Mouse (Mus musculus): ENCODE measurements around the gene Ank. TPM values are rescaled to one million over a fixed set of nuclear protein-coding genes. Genes with fewer than 3 reads are reported as not detected.

The Ank gene
- total and polyA plus RNA-seq, 3 experiments, result 0.04 to 0.15 TPM; not detected in 1

GRCm38 (mm10) chr15:27500390-27500789 is 33.9 kb downstream of the Ank start:
- no peaks in the 10 kb centered on the region for H3K4me1 ChIP-seq (ENCODE audit: control insufficient read depth in 1 of 2, insufficient read depth in 2 of 2, low read length in 2 of 2)
- no peaks in the 10 kb centered on the region for H3K79me2 ChIP-seq (ENCODE audit: control insufficient read depth, insufficient read depth, low read length, poor library complexity)
- no peak overlapping the region for H3K9ac ChIP-seq (ENCODE audit: control insufficient read depth, low read depth, low read length, poor library complexity, severe bottlenecking)
- no peaks in the 10 kb centered on the region for H3K36me3 ChIP-seq (ENCODE audit: control insufficient read depth in 1 of 2, insufficient read depth in 2 of 2, low read length in 2 of 2)
- no peaks in the 10 kb centered on the region; the same call in 1 of the 2 replicates for H3K9me3 ChIP-seq (replicated peaks; ENCODE audit: insufficient read depth, low read length)
- no peak overlapping the region for H3K4me3 ChIP-seq (ENCODE audit: control insufficient read depth in 1 of 2, insufficient read depth in 1 of 2, low read depth in 2 of 2, low read length in 2 of 2)
- DNase-seq (ENCODE audit: low read depth, low spot score), result no peak
- H3K27me3 ChIP-seq (ENCODE audit: control insufficient read depth in 1 of 2, insufficient read depth in 2 of 2, low read length in 2 of 2), result no peaks in the 10 kb centered on the region
- TF ChIP-seq EP300 (IDR thresholded peaks at IDR 0.05; ENCODE audit: low read depth in 1 of 2, low read length in 2 of 2) (no peak), MYB (IDR thresholded peaks at IDR 0.05; ENCODE audit: low read depth, low read length) (no peak), GABPA (IDR thresholded peaks at IDR 0.05; ENCODE audit: low read depth, low read length) (no peak), MAZ (IDR thresholded peaks at IDR 0.05; ENCODE audit: low read depth, low read length) (no peak), E2F4 (IDR thresholded peaks at IDR 0.05; ENCODE audit: borderline replicate concordance, low read depth, low read length) (no peak), MEF2A (IDR thresholded peaks at IDR 0.05; ENCODE audit: extremely low read depth, insufficient replicate concordance, low read depth, low read length, poor library complexity, severe bottlenecking) (no peak), HCFC1 (IDR thresholded peaks at IDR 0.05; ENCODE audit: low read depth, low read length) (no peak), MYC (IDR thresholded peaks at IDR 0.05; ENCODE audit: low read depth, low read length) (no peak), MAX (IDR thresholded peaks at IDR 0.05; ENCODE audit: low read length) (no peak), POLR2AphosphoS5 (IDR thresholded peaks at IDR 0.05; ENCODE audit: borderline replicate concordance, low read depth, low read length) (no peak), ZMIZ1 (IDR thresholded peaks at IDR 0.05; ENCODE audit: low read depth, low read length) (no peak), TCF12 (IDR thresholded peaks at IDR 0.05; ENCODE audit: low read depth, low read length) (no peak), CTCF (IDR thresholded peaks at IDR 0.05 in 2 of 3, conservative IDR thresholded peaks at IDR 0.05 in 1 of 3; ENCODE audit: control insufficient read depth in 1 of 3, insufficient read depth in 1 of 3, low read depth in 2 of 3, low read length in 3 of 3, poor library complexity in 1 of 3, severe bottlenecking in 1 of 3) (no peak), UBTF (IDR thresholded peaks at IDR 0.05; ENCODE audit: borderline replicate concordance, insufficient read depth, low read depth, low read length) (no peak), SIN3A (IDR thresholded peaks at IDR 0.05; ENCODE audit: low read length) (no peak), MXI1 (IDR thresholded peaks at IDR 0.05; ENCODE audit: low read depth, low read length) (no peak), CHD1 (IDR thresholded peaks at IDR 0.05; ENCODE audit: low read depth, low read length) (no peak), ELF1 (IDR thresholded peaks at IDR 0.05; ENCODE audit: low read depth, low read length) (no peak), BHLHE40 (IDR thresholded peaks at IDR 0.05; ENCODE audit: borderline replicate concordance, low read depth, low read length) (no peak)
- no peak overlapping the region for H3K27ac ChIP-seq (ENCODE audit: control insufficient read depth, low read depth, low read length)

DNA sequence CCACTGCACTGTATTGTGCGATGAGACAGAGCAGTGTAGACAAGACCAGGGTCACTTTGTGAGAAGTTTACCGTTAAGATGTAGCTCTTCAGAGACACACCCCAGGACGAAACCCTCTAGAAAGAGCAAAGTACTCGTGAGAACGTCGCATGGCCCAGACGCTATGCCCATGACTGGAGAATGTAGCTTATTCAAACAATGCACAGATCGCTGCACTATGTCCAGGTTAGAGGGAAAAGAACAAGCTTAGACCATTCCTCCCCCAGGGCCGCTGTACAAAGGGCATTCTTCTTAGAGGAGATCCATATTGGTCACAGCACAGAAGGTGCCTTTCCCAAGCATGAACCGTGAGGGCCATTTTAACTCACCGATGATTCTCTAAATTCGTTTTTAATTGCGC is 35.9 kb downstream of the Ank start:
- no peaks in the 10 kb centered on the region for H3K79me2 ChIP-seq (ENCODE audit: control insufficient read depth, insufficient read depth, low read length, poor library complexity)
- H3K4me3 ChIP-seq (ENCODE audit: control insufficient read depth in 1 of 2, insufficient read depth in 1 of 2, low read depth in 2 of 2, low read length in 2 of 2), result no peak overlapping the region
- H3K9me3 ChIP-seq (replicated peaks; ENCODE audit: insufficient read depth, low read length), result no peaks in the 10 kb centered on the region
- H3K9ac ChIP-seq (ENCODE audit: control insufficient read depth, low read depth, low read length, poor library complexity, severe bottlenecking), result no peak overlapping the region
- DNase-seq (ENCODE audit: low read depth, low spot score), result no peak
- H3K36me3 ChIP-seq (ENCODE audit: control insufficient read depth in 1 of 2, insufficient read depth in 2 of 2, low read length in 2 of 2), result no peaks in the 10 kb centered on the region
- no peak overlapping the region for H3K27ac ChIP-seq (ENCODE audit: control insufficient read depth, low read depth, low read length)
- TF ChIP-seq RCOR1 (IDR thresholded peaks at IDR 0.05; ENCODE audit: low read depth, low read length) (no peak), E2F4 (IDR thresholded peaks at IDR 0.05; ENCODE audit: borderline replicate concordance, low read depth, low read length) (no peak), ETS1 (IDR thresholded peaks at IDR 0.05; ENCODE audit: low read depth, low read length) (no peak), CHD1 (IDR thresholded peaks at IDR 0.05; ENCODE audit: low read depth, low read length) (no peak), MEF2A (IDR thresholded peaks at IDR 0.05; ENCODE audit: extremely low read depth, insufficient replicate concordance, low read depth, low read length, poor library complexity, severe bottlenecking) (no peak), USF1 (IDR thresholded peaks at IDR 0.05; ENCODE audit: low read depth, low read length) (no peak), CHD2 (IDR thresholded peaks at IDR 0.05; ENCODE audit: low read length) (no peak), ZNF384 (IDR thresholded peaks at IDR 0.05; ENCODE audit: low read depth, low read length) (no peak), TAL1 (IDR thresholded peaks at IDR 0.05; ENCODE audit: low read length) (no peak), NRF1 (IDR thresholded peaks at IDR 0.05; ENCODE audit: insufficient read depth, low read depth, low read length, poor library complexity, severe bottlenecking) (no peak), MAFK (IDR thresholded peaks at IDR 0.05; ENCODE audit: borderline replicate concordance, low read depth, low read length) (no peak), EP300 (IDR thresholded peaks at IDR 0.05; ENCODE audit: low read depth in 1 of 2, low read length in 2 of 2) (no peak), TCF12 (IDR thresholded peaks at IDR 0.05; ENCODE audit: low read depth, low read length) (no peak), MYC (IDR thresholded peaks at IDR 0.05; ENCODE audit: low read depth, low read length) (no peak), NELFE (IDR thresholded peaks at IDR 0.05; ENCODE audit: low read depth, low read length) (no peak), BHLHE40 (IDR thresholded peaks at IDR 0.05; ENCODE audit: borderline replicate concordance, low read depth, low read length) (no peak)
- no peaks in the 10 kb centered on the region for H3K4me1 ChIP-seq (ENCODE audit: control insufficient read depth in 1 of 2, insufficient read depth in 2 of 2, low read length in 2 of 2)
- H3K27me3 ChIP-seq (ENCODE audit: control insufficient read depth in 1 of 2, insufficient read depth in 2 of 2, low read length in 2 of 2), result no peaks in the 10 kb centered on the region

Data from MEL (cell line).